Mouse (Mus musculus) MEL (cell line): ENCODE results near the gene Lgr5. TPM values are rescaled to one million over a fixed set of nuclear protein-coding genes. Genes with fewer than 3 reads are reported as not detected.

Experiments used
- DNase-seq: peaks from one replicate; pipeline ENCODE4 v3.0.0; 2011; ENCODE audit warnings: low read depth, low spot score
- H3K27ac ChIP-seq: 2 replicates; pipeline ENCODE4 v1.5.1; 2012; ENCODE audit warnings: low read depth, mild to moderate bottlenecking, control low read depth, low read length, moderate library complexity; ENCODE audit not compliant: control insufficient read depth
- H3K27me3 ChIP-seq, 2 experiments: fragments of 150-350 bp in 1 of 2; sonication (generic) in 1 of 2; 2 replicates each; pipeline ENCODE4 v1.6.1; 2012; ENCODE audit warnings: low read length in 2 of 2, mild to moderate bottlenecking in 2 of 2, improper control_type of control experiment in 1 of 2, moderate library complexity in 1 of 2; ENCODE audit not compliant: insufficient read depth in 2 of 2, control insufficient read depth in 1 of 2
- H3K36me3 ChIP-seq, 2 experiments: 2 replicates each; pipeline ENCODE4 v1.6.1; 2012 to 2014; ENCODE audit warnings: low read length in 2 of 2, improper control_type of control experiment in 1 of 2, inconsistent platforms in 1 of 2, mild to moderate bottlenecking in 1 of 2; ENCODE audit not compliant: insufficient read depth in 2 of 2, control insufficient read depth in 1 of 2
- H3K4me1 ChIP-seq, 2 experiments: fragments of 150-350 bp in 1 of 2; sonication (generic) in 1 of 2; 2 replicates each; pipeline ENCODE4 v1.6.1; 2012; ENCODE audit warnings: low read length in 2 of 2, improper control_type of control experiment in 1 of 2, mild to moderate bottlenecking in 1 of 2; ENCODE audit not compliant: insufficient read depth in 2 of 2, control insufficient read depth in 1 of 2
- H3K4me3 ChIP-seq, 2 experiments: fragments of 150-350 bp in 1 of 2; sonication (generic) in 1 of 2; 2 replicates each; pipeline ENCODE4 v1.5.1; 2012; ENCODE audit warnings: low read depth in 2 of 2, low read length in 2 of 2, mild to moderate bottlenecking in 2 of 2, moderate library complexity in 2 of 2, control low read depth in 1 of 2, improper control_type of control experiment in 1 of 2; ENCODE audit not compliant: control insufficient read depth in 1 of 2, insufficient read depth in 1 of 2
- H3K79me2 ChIP-seq: 2 replicates; pipeline ENCODE4 v1.6.1; 2012; ENCODE audit warnings: mild to moderate bottlenecking, low read length, moderate library complexity; ENCODE audit not compliant: control insufficient read depth, poor library complexity, insufficient read depth
- H3K9ac ChIP-seq: 2 replicates; pipeline ENCODE4 v1.6.1; 2012; ENCODE audit warnings: low read depth, mild to moderate bottlenecking, control low read depth, low read length, moderate library complexity; ENCODE audit not compliant: control insufficient read depth, poor library complexity, severe bottlenecking
- H3K9me3 ChIP-seq: fragments of 150-350 bp; sonication (generic); replicated peaks from 2 replicates; pipeline ENCODE4 v1.6.1; 2012; ENCODE audit warnings: mild to moderate bottlenecking, low read length, improper control_type of control experiment, moderate library complexity; ENCODE audit not compliant: insufficient read depth
- BHLHE40 ChIP-seq: IDR thresholded peaks from 2 replicates; pipeline ENCODE4 v1.6.1; 2012; ENCODE audit warnings: low read depth, mild to moderate bottlenecking, inconsistent platforms, low read length, improper control_type of control experiment, borderline replicate concordance
- CHD2 ChIP-seq: IDR thresholded peaks from 2 replicates; pipeline ENCODE4 v1.6.1; 2011; ENCODE audit warnings: low read length, improper control_type of control experiment
- E2F4 ChIP-seq: IDR thresholded peaks from 2 replicates; pipeline ENCODE4 v1.6.1; 2011; ENCODE audit warnings: low read depth, low read length, improper control_type of control experiment, borderline replicate concordance
- ELF1 ChIP-seq: IDR thresholded peaks from 2 replicates; pipeline ENCODE4 v1.6.1; 2014; ENCODE audit warnings: low read depth, mild to moderate bottlenecking, inconsistent platforms, low read length, improper control_type of control experiment, moderate library complexity
- HCFC1 ChIP-seq: IDR thresholded peaks from 2 replicates; pipeline ENCODE4 v1.6.1; 2012; ENCODE audit warnings: low read depth, mild to moderate bottlenecking, inconsistent platforms, low read length, improper control_type of control experiment, moderate library complexity
- JUND ChIP-seq: IDR thresholded peaks from 2 replicates; pipeline ENCODE4 v1.6.1; 2011; ENCODE audit warnings: low read depth, mild to moderate bottlenecking, improper control_type of control experiment, low read length
- MXI1 ChIP-seq: IDR thresholded peaks from 2 replicates; pipeline ENCODE4 v1.6.1; 2011; ENCODE audit warnings: mild to moderate bottlenecking, low read depth, low read length, improper control_type of control experiment
- MYC ChIP-seq: IDR thresholded peaks from 2 replicates; pipeline ENCODE4 v1.6.1; 2011; ENCODE audit warnings: low read depth, mild to moderate bottlenecking, low read length, improper control_type of control experiment, moderate library complexity
- POLR2AphosphoS2 ChIP-seq: IDR thresholded peaks from 2 replicates; pipeline ENCODE4 v1.6.1; 2011; ENCODE audit warnings: low read length, improper control_type of control experiment
- RCOR1 ChIP-seq: IDR thresholded peaks from 2 replicates; pipeline ENCODE4 v1.6.1; 2012; ENCODE audit warnings: low read depth, mild to moderate bottlenecking, inconsistent platforms, low read length, improper control_type of control experiment
- SIN3A ChIP-seq: IDR thresholded peaks from 2 replicates; pipeline ENCODE4 v1.6.1; 2012; ENCODE audit warnings: low read length, improper control_type of control experiment, inconsistent platforms
- TAL1 ChIP-seq: IDR thresholded peaks from 2 replicates; pipeline ENCODE4 v1.6.1; 2012; ENCODE audit warnings: mild to moderate bottlenecking, inconsistent platforms, low read length, moderate library complexity, mixed read lengths
- TBP ChIP-seq: IDR thresholded peaks from 2 replicates; pipeline ENCODE4 v1.8.0; 2011; ENCODE audit warnings: low read depth, low read length, improper control_type of control experiment
- UBTF ChIP-seq: IDR thresholded peaks from 2 replicates; pipeline ENCODE4 v1.6.1; 2012; ENCODE audit warnings: low read depth, mild to moderate bottlenecking, inconsistent platforms, low read length, improper control_type of control experiment, moderate library complexity, borderline replicate concordance; ENCODE audit not compliant: insufficient read depth
- USF2 ChIP-seq, 2 experiments: IDR thresholded peaks; 2 replicates each; pipeline ENCODE4 v1.6.1; 2011 to 2012; ENCODE audit warnings: improper control_type of control experiment in 2 of 2, low read length in 2 of 2, borderline replicate concordance in 1 of 2, inconsistent platforms in 1 of 2, low read depth in 1 of 2, mild to moderate bottlenecking in 1 of 2; ENCODE audit not compliant: insufficient read depth in 1 of 2
- ZC3H11A ChIP-seq: IDR thresholded peaks from 2 replicates; pipeline ENCODE4 v1.6.1; 2012; ENCODE audit warnings: low read depth, mild to moderate bottlenecking, inconsistent platforms, low read length, improper control_type of control experiment
- ZNF384 ChIP-seq: IDR thresholded peaks from 2 replicates; pipeline ENCODE4 v1.6.1; 2012; ENCODE audit warnings: low read depth, mild to moderate bottlenecking, inconsistent platforms, low read length, improper control_type of control experiment
- polyA plus RNA-seq, 2 experiments: library from polyadenylated mRNA; stranded (reverse) in 1 of 2; unstranded in 1 of 2; fragments of >175 nt in 1 of 2; fragments of >200 nt in 1 of 2; gene quantifications; 2 replicates each; pipeline versions ENCODE4 v1.2.1 to v1.2.4; 2012; ENCODE audit warnings: low replicate concordance in 2 of 2, low read depth in 1 of 2; ENCODE audit not compliant: insufficient read length in 2 of 2, insufficient read depth in 1 of 2, missing spikeins in 1 of 2
- total RNA-seq: library from RNA; depleted of rRNA; stranded (reverse); fragments of 300-350 nt; gene quantifications from 2 replicates; pipeline ENCODE4 v1.2.3, GENCODE M21; 2012

Gene Lgr5
- total and polyA plus RNA-seq, 3 experiments = not detected

DNA sequence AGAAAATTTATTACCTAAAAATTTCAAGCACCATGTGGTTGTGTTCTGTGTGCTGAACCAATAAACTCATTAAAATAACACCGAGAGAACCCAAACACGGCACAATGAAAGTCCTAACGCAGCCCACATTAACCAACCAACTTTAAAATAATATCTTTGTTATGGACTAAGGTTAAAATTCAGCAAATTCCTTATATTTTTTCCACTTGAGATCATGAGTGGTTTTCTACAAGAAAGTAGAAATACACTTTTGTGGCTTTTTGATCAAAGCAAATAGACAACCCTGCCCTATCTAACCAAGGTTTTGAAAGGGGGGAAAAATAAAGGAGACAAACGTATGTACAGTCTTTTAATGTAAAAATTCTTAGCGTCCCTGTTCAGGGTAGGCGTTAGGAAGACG lies 8.5 kb downstream of the Lgr5 start:
- no peaks in the 10 kb centered on the region for H3K79me2 ChIP-seq
- no peak overlapping the region for H3K4me3 ChIP-seq
- no peaks in the 10 kb centered on the region for H3K36me3 ChIP-seq
- no peak for DNase-seq
- no peak overlapping the region for H3K9ac ChIP-seq
- no peaks in the 10 kb centered on the region for H3K4me1 ChIP-seq
- peaks cover 0 to 2% of the 10 kb centered on the region in 2 experiments; a peak in 1 of 4 replicates for H3K27me3 ChIP-seq
- TF ChIP-seq ZC3H11A (no peak), E2F4 (no peak), POLR2AphosphoS2 (no peak), ELF1 (no peak), MYC (no peak), JUND (no peak), BHLHE40 (no peak), USF2 (IDR thresholded peaks at IDR 0.05; ENCODE audit: borderline replicate concordance in 1 of 2, insufficient read depth in 1 of 2, low read depth in 1 of 2, low read length in 2 of 2) (no peak), UBTF (no peak), TBP (no peak), RCOR1 (no peak), ZNF384 (no peak), CHD2 (no peak), TAL1 (no peak)
- TF ChIP-seq, all 39 proteins: peak for 0
- Histone ChIP-seq H3K27ac (no peak overlapping the region), H3K9me3 (no peaks in the 10 kb centered on the region)

GRCm38 (mm10) chr10:115571734-115572440 lies 15.7 kb downstream of the Lgr5 start:
- Histone ChIP-seq H3K27ac (no peak overlapping the region), H3K4me1 (peaks cover 2 to 15% of the 10 kb centered on the region in 2 experiments), H3K36me3 (peaks cover 0 to 10% of the 10 kb centered on the region in 2 experiments; a peak in 2 of 4 replicates), H3K27me3 (no peaks in the 10 kb centered on the region; a peak in 1 of 4 replicates), H3K9ac (no peak overlapping the region), H3K79me2 (no peaks in the 10 kb centered on the region), H3K9me3 (no peaks in the 10 kb centered on the region), H3K4me3 (no peak overlapping the region)
- TF ChIP-seq ZNF384 (peak; percentile 58), E2F4 (no peak), MXI1 (peak; percentile 87), CHD2 (no peak), SIN3A (no peak), HCFC1 (no peak)
- DNase-seq = peak; percentile 9
